Mouse (Mus musculus) E14TG2a.4 (cell line): ENCODE data around the gene Tecr.

Source experiments
- CTCF ChIP-seq: conservative IDR thresholded peaks from 2 replicates; pipeline ENCODE4 v1.5.1; 2014; ENCODE audit warnings: low read length
- NANOG ChIP-seq: IDR thresholded peaks from 2 replicates; pipeline ENCODE4 v1.6.1; 2014; ENCODE audit warnings: borderline replicate concordance, low read length, mixed read lengths
- POU5F1 ChIP-seq: IDR thresholded peaks from 2 replicates; pipeline ENCODE4 v1.6.1; 2014; ENCODE audit warnings: low read length, borderline replicate concordance

DNA sequence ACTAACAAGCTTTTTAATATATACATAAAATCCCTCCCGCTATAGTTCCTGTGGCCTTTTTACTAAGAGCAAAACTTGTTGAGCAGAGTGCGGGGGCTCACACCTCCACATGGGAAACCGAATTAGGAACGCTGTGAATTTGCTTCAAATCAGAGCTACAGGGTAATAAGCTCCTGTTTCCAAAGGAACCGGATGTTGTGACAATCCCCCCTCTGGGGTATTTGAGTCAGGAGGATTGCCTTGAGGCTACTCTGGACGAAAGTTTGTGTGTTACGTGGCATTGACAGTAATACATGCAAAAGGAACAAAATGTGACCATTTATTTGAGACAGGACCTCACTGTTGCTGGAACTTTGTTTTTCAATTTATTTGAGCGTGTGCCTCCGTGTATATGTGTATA is 1.3 kb upstream of the Tecr start:
- TF ChIP-seq CTCF = no peak
- TF ChIP-seq POU5F1 = no peak
- no peak for TF ChIP-seq NANOG
